Mouse (Mus musculus): ENCODE measurements around the gene Haao.

The Haao gene

GRCm38 (mm10) chr17:83834120-83834519 is 13.6 kb downstream of the Haao start:
- no peak for DNase-seq (ENCODE audit: low read depth, low spot score)

- no peak for DNase-seq (ENCODE audit: low read depth, low spot score)
These were observed 17.0 kb downstream of the Haao start for GRCm38 (mm10) chr17:83830616-83831292.

DNA sequence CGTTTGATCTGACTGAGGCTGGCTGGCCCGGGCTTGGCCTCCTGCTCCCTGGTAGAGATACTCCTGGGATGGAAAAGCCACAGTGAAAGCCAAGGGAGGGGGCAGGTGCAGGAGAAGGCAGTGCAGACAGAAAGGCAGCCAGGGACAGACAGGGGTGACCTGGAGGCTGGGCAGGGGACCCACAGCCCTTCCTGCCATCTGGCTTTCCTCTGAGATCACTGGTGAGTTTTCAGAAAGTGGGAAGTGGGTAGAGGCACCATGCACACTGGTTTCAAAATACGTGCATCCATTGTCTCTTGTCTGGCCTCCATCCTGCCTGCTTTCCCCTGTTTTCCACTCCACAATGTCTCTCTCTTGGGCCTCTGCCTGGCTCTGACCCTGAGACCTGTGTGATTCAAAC is 18.4 kb downstream of the Haao start:
- no peak for DNase-seq (ENCODE audit: low read depth, low spot score)

GRCm38 (mm10) chr17:83823835-83824234 is 23.9 kb downstream of the Haao start:
- DNase-seq (ENCODE audit: low read depth, low spot score), result peak; percentile 15

DNA sequence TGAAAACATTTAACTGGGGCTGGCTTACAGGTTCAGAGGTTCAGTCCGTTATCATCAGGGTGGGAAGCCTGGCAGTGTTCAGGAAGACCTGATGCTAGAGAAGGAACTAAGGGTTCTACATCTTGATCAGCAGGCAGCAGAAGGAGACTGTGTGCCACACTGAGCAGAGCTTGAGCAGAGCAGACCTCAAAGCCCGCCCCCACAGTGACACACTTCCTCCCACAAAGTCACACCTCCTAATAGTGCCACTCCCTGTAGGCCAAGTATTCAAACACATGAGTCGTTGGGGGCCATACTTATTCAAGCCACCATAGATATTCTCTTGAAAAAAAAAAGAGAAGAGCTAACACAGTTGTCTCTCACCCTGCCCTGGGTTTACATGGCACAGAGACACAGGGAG is 25.9 kb downstream of the Haao start:
- no peak for DNase-seq (ENCODE audit: low read depth, low spot score)

DNA sequence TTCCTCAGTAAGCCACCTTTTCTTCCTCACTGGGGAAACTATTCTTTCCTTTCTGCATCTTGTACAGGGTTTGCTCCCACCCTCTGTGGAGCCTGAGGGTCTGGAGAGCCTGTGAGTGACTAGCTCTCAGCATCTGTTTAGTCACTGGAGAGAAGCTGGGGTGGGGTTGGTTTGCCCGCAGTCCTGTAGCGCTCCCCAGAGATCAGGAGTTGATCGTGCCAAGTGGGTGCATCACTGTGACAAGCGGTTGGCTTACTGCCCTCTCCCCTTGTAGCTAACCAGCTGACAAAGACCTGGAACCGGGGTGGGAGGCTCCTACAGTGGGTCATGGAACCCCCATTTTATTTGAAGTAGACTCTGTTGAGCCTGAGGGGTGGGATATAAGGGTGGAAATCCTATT is 27.1 kb downstream of the Haao start:
- no peak for DNase-seq (ENCODE audit: low read depth, low spot score)

DNA sequence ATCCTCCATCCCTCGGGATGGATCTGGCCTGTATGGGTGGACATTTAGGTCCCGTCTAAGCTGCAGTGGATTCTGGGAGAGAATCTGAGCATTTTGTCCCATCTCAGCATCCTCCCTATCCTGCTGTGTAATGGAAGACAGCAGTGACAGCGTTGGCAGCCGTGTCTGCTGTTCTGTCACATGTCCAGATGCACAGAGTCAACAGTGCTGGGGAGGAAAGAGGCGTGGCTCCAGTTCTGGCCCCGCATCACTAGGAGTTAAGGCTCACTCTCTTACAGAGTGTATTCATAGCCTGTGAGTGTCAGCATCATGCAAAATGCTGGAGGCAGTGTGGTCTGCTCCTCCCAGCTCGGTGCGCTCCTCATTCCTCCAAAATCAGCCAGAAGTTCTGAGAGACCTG is 28.3 kb downstream of the Haao start:
- DNase-seq (ENCODE audit: low read depth, low spot score), result no peak

DNA sequence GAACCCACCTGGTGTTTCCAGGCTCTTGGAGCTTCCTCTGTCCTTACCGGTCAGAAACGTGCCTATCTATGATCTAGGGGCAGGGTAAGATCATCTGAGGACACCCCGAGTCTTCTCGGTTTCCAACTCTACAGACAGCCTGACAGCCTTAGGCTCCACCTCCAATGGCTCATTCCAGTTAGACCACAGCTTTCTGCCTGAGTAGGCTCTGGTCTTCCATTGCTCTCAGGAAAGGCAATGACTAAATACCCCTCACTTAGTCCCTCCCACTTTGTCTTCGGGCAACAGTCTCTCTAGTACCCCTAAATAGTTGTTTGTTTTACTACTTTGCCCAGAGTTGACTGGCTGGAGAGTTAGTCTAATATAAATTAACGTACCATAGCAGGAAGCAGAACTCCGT is 30.8 kb downstream of the Haao start:
- DNase-seq (ENCODE audit: low read depth, low spot score), result no peak

- no peak for DNase-seq (ENCODE audit: low read depth, low spot score)
These were observed 34.7 kb downstream of the Haao start for GRCm38 (mm10) chr17:83813050-83813449.

DNA sequence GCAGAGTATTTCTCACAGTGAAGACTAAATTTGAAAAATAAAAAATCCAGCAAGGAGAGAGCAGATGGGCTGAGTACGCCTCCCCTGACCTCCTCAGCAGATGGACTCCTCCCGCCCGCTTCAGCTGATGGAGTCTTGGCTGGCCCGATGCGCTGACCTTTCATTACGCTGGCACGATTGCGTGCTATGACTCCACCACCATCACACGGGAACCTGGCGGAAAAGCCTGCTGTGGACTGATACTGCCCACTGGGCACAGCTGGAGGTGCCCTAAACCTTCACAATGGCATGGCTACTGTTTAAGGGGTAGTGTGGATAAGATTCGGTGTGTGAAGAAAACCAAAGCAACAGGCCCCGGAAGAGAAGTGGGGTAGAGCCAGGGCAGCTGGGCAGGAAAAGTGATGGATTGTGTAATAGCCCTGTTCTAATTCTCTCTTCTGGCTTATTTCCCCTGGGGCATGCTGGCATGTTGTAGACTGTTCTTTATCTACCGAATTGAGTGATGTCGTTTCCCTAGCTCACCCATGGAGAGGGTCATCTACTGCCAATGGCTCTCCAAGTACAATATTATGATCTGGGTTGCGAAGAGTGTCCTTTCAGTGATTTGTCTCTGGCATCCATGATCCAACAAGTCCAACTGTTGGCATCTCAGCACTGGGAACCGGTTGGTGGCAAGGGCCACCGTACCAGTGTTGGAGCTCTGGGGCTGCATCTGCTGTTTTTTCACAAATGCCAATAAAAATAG is 35.4 kb downstream of the Haao start:
- no peak for DNase-seq (ENCODE audit: low read depth, low spot score)

- DNase-seq (ENCODE audit: low read depth, low spot score), result no peak
These were observed 37.5 kb downstream of the Haao start for GRCm38 (mm10) chr17:83810285-83810684.

DNA sequence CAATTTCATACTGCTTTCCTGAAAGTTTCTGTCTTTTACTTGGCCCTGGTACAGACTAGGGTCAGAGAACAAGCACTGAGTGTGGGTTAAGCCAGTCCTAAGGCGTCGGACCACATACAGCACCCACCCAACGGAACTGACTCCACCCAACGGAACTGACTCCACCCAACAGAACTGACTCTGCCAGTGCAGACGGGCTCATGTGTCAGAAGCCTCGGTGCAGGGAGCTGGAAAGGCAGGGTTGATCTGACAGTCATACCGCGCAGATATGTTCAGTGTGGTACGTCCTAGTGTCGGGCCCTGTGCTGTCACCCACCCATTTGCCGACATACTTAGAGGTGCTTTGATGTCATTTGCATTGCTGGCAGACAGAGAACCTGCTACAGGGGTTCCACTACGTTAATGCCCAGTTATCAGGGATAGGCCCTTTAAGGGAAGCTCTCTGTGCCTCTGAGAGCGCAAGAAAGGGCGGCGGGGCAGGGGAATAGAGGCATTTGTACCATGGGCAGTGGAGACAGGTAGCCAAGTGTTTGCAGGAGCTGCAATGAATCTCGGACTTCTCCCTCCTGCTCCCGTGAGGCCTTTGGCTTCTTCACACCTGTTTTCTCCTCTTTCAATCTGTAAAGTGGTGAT is 38.5 kb downstream of the Haao start:
- DNase-seq (ENCODE audit: low read depth, low spot score), result no peak

DNA sequence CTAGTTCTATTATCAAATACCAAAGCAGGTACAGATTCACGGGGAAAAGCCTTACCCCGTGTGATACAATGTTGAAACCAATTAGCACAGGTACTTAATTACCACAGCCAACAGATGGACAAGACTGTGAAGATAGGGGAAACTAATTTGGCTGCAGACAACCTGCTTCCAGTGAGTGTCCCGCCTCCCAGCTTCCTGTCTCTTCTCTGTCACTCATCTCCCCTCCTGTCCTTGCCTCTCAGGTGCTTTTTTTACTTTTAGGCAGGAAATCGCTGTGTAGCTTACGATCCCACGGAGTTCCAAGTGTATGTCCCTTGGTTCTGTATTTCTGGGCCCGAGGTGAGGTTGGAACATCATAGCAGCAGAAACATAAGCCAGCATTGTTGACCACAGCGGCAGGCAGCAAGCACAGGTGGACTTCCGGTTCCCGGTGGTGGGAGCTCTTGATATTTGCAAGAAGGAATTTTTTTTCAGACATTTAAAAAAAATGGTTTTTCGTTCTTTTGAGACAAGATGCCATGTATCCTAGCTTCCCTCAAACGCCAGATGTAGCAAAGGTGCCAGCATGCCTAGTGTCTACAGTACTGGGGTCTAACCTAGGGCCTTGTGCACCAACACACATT is 39.2 kb downstream of the Haao start:
- DNase-seq (ENCODE audit: low read depth, low spot score), result no peak

- peak; percentile 83 for DNase-seq (ENCODE audit: low read depth, low spot score)
These were observed 39.9 kb downstream of the Haao start for GRCm38 (mm10) chr17:83807778-83808398.

GRCm38 (mm10) chr17:83807345-83807744 is 40.4 kb downstream of the Haao start:
- DNase-seq (ENCODE audit: low read depth, low spot score), result no peak

DNA sequence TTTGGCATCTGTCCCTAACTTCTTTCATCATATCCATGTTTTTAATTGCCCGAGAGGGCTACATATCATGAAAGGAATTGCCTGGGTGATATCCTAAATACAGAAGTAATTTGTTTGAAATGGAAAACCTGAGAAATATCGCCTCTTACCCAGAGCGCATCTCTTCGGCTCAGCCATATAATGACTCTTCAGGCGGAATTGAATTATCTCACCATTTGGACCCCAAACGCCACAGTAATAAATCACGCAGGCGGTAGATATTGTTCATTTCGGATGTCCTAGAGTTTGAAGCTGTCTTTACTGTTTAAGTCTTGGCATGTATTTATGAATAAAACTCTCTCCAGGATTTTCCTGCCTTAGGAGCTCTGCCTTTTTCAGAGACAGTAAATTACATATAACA is 42.7 kb downstream of the Haao start:
- no peak for DNase-seq (ENCODE audit: low read depth, low spot score)

DNA sequence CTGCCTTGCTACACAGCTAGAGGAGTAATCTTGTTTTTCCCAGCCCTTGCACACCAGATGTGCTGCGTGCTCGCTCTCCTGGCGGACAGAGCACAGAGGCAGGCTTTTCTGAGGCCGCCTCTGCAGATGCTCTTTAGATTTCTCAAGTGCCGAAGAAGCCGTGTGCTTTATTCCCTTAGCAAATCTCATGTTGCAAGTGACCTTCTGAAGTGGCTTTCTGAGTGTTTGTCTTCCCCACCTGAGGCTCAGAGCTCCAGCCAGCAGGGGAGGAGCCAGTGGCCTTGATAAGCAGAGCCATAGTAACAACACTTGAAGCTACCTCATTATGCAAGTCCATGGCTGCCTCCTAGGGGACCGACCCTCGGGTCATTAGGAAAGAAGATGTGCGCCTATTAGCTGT is 43.8 kb downstream of the Haao start:
- DNase-seq (ENCODE audit: low read depth, low spot score), result no peak

DNA sequence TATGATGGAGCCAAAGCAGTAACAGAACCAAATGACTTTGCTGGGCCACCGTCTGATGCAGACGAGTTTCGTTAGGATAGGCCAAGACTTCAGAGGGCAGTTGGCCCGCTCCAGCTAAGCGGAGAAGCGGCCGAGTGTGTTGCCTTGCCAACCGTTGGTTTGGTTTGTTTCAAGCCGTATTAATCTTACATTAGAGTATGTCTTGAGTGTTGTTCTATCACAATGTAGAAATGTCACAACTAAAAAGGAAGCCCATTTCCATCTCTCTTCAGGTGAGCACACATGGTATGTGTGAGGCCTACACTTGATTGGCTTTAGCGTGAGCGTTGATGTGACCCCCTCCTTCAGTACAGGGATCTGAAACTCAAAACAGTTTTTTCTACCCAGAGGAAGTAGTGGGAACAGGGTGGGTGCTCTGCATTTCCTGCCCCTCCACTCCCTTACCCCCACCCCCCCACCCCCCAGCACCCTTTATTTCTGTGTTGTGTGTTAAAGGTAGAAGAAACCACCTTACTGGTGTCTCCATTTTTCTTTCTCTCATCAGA is 48.2 kb downstream of the Haao start:
- no peak for DNase-seq (ENCODE audit: low read depth, low spot score)

DNA sequence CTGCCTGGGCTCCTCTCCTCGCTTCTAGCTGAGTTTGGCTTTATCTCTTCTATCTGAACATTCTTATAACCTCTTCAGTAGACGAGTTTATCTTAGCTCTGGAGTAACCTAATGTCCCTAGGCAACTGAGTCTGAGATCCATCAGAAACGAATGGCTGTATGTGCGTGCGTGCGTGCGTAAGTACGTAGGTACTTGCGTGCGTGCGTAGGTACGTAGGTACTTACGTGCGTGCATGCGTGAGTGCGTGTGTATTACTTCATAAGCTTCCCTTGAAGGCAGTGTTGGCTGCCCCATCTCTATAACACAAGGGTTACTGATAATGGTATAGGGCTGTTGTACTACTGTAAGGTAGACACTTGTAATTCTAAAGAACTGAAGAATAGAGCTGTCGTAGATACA is 52.6 kb downstream of the Haao start:
- DNase-seq (ENCODE audit: low read depth, low spot score), result no peak

- no peak for DNase-seq (ENCODE audit: low read depth, low spot score)
These were observed 55.4 kb downstream of the Haao start for GRCm38 (mm10) chr17:83792388-83792787.

DNA sequence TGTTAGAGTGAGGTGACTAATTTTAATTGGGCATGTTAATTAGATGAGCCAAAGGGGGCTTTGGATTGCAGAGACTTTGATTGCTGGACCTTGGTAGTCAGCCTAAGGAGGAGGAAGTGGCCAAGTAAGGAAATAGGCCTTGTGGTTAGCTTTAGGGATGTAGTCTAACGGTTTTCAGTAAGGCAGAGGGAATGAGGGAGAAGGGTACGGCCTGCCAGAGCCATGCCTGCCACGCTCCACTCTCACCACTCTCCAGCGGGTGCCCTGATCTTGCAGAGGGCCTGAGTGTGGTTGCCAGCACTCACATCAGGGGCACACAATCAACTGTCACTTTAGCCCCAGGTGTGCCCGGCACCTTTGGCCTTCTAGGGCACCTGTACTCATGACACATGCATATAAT is 57.6 kb downstream of the Haao start:
- DNase-seq (ENCODE audit: low read depth, low spot score), result no peak

DNA sequence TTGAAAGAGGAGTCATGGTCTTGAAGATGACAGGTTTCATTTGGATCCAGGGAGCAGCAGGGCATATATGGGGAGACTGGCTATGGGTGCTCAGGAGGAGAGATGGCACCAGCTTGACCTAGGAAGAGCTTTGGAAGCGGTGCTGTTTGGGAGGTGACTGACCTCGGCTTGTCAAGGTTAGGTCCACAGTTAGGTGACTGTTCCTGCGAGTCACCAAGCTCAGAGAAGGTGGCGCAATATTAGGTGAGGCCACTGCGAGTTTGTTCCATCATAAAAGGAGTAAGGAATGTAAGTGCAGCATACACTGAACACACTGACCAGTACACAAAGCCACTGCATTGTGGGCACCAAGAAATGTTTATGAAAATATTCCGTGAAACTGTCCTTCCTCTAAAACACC is 61.3 kb downstream of the Haao start:
- no peak for DNase-seq (ENCODE audit: low read depth, low spot score)

Data from CD4-positive, CD25-positive, alpha-beta regulatory T cell, adult 2 months (primary cell).